Mouse (Mus musculus) ovary, adult 10 weeks (tissue): ENCODE data around the gene Gm5798. TPM values are rescaled to one million over a fixed set of nuclear protein-coding genes. Genes with fewer than 3 reads are reported as not detected.

Source experiments
- polyA plus RNA-seq: library from polyadenylated mRNA; stranded (reverse); fragments of 350-450 nt; fragmentation: Illumina TruSeq; extraction: RNeasy Lipid Tissue Mini Kit (QIAGEN cat#74804); gene quantifications from one replicate; pipeline ENCODE4 v1.2.3, GENCODE M21; 2014

Gm5798 gene
- polyA plus RNA-seq, result not detected

GRCm38 (mm10) chr14:41348309-41348708, at the start of gene Gm5798:
Gene Gm5798 (plus strand): TSS chr14:41348609.

DNA sequence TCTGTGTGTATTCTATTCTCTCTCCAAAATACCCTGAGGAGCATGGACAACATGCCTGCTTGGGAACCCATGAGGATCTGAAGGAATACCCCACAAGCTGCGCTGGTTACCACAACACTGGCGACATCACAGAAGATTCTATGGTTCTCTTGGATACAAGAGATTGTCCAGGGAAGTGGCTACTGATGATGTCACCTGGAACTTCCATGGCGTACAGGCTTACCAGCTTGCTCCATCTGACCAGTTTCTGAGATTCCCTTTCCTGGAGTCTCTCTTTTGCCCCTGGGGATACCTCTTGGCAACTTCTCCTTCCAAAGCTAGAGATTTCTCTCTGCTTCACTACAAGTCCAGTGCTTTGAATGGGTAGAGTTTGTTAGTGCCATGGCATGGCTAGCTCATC, 37.9 kb downstream of the Gm5798 start, which contains the start of gene Gm7945:
Gene Gm7945, minus strand, starts transcription at position 101 of the 400 bp plus-strand sequence.

Other genes starting within 250 kb of the Gm5798 start
- gene Mat1a, start 243.6 kb upstream of the Gm5798 start, polyA plus RNA-seq, result 1.4 TPM
- gene Sftpa1, start 216.8 kb upstream of the Gm5798 start, polyA plus RNA-seq, result not detected
- gene Mbl1, start 197.2 kb upstream of the Gm5798 start, polyA plus RNA-seq, result not detected
- gene Sftpd, start 163.5 kb upstream of the Gm5798 start, polyA plus RNA-seq, result not detected
- not detected for gene Gm2832, start 69.8 kb upstream of the Gm5798 start, polyA plus RNA-seq
- not detected for gene Gm7945, start 37.8 kb downstream of the Gm5798 start, polyA plus RNA-seq
- not detected for gene Gm6482, start 59.7 kb downstream of the Gm5798 start, polyA plus RNA-seq
- gene Gm7954, start 104.9 kb downstream of the Gm5798 start, polyA plus RNA-seq, result not detected
- gene Gm3486, start 140.9 kb downstream of the Gm5798 start, polyA plus RNA-seq, result not detected
- gene Gm7970, start 207.0 kb downstream of the Gm5798 start, polyA plus RNA-seq, result not detected
- not detected for gene 1700049E17Rik2, start 224.6 kb downstream of the Gm5798 start, polyA plus RNA-seq